Mouse (Mus musculus): ENCODE results near the gene Agfg2.
A peak's percentile ranks its signal among the peaks of the same experiment; 100 is the strongest.
"Not testable (repeated sequence)": the region's sequence is repeated elsewhere in the genome, so short reads cannot be mapped to it uniquely, and the experiment has no call there.

Gene Agfg2

GRCm38 (mm10) chr5:137642886-137643285, 41.6 kb downstream of the Agfg2 start:
- DNase-seq = no peak

- no peak for DNase-seq
Measured at GRCm38 (mm10) chr5:137641054-137641453, 43.5 kb downstream of the Agfg2 start, which contains the start of gene Sap25. TSS of gene Sap25 (plus strand) at chr5:137641334.

GRCm38 (mm10) chr5:137639472-137639871, 45.1 kb downstream of the Agfg2 start:
- no peak for DNase-seq

GRCm38 (mm10) chr5:137633397-137634084, 51.0 kb downstream of the Agfg2 start:
- no peak for DNase-seq

- DNase-seq = no peak
Measured at GRCm38 (mm10) chr5:137631591-137631990, 52.9 kb downstream of the Agfg2 start.

GRCm38 (mm10) chr5:137631171-137631570, 53.4 kb downstream of the Agfg2 start:
- DNase-seq = no peak

GRCm38 (mm10) chr5:137630602-137631001, 53.9 kb downstream of the Agfg2 start:
- no peak for DNase-seq

- DNase-seq = no peak
Measured at GRCm38 (mm10) chr5:137629906-137630545, 54.5 kb downstream of the Agfg2 start.

- DNase-seq = peak; percentile 82
Measured at GRCm38 (mm10) chr5:137629306-137629721, 55.2 kb downstream of the Agfg2 start.

- DNase-seq = peak; percentile 100
Measured at GRCm38 (mm10) chr5:137628498-137629305, 55.8 kb downstream of the Agfg2 start, which contains the start of the genes Fbxo24, Lrch4 and Gm20605. TSS of gene Fbxo24 (minus strand) at chr5:137629002. TSS of gene Lrch4 (plus strand) at chr5:137629121. TSS of gene Gm20605 (plus strand) at chr5:137629175.

GRCm38 (mm10) chr5:137627991-137628390, 56.5 kb downstream of the Agfg2 start:
- no peak for DNase-seq

GRCm38 (mm10) chr5:137623937-137624530, 60.5 kb downstream of the Agfg2 start:
- no peak for DNase-seq

- no peak for DNase-seq
Measured at GRCm38 (mm10) chr5:137615347-137615746, 69.2 kb downstream of the Agfg2 start.

- not testable (repeated sequence) for DNase-seq
Measured at GRCm38 (mm10) chr5:137614921-137615320, 69.6 kb downstream of the Agfg2 start.

GRCm38 (mm10) chr5:137613550-137613949, 71.0 kb downstream of the Agfg2 start, which contains the start of gene Pcolce:
TSS of gene Pcolce (minus strand) at chr5:137613784.
- no peak for DNase-seq

GRCm38 (mm10) chr5:137613076-137613475, 71.5 kb downstream of the Agfg2 start:
- no peak for DNase-seq

GRCm38 (mm10) chr5:137611245-137611602, 73.3 kb downstream of the Agfg2 start:
- peak; percentile 84 for DNase-seq

GRCm38 (mm10) chr5:137610548-137611244, 73.8 kb downstream of the Agfg2 start:
- peak; percentile 93 for DNase-seq

- no peak for DNase-seq
Measured at GRCm38 (mm10) chr5:137610056-137610455, 74.5 kb downstream of the Agfg2 start.

GRCm38 (mm10) chr5:137609292-137609691, 75.2 kb downstream of the Agfg2 start:
- no peak for DNase-seq

GRCm38 (mm10) chr5:137608654-137609190, 75.8 kb downstream of the Agfg2 start:
- DNase-seq = no peak
